Mouse (Mus musculus) retina, postnatal 7 days (tissue): ENCODE measurements around the gene Hmx2.
A peak's percentile ranks its signal among the peaks of the same experiment; 100 is the strongest.

ENCODE experiments used
- DNase-seq: peaks from one replicate; pipeline ENCODE4 v3.0.0-alpha.2; 2012; ENCODE audit warnings: low read depth, low spot score

Hmx2 gene

DNA sequence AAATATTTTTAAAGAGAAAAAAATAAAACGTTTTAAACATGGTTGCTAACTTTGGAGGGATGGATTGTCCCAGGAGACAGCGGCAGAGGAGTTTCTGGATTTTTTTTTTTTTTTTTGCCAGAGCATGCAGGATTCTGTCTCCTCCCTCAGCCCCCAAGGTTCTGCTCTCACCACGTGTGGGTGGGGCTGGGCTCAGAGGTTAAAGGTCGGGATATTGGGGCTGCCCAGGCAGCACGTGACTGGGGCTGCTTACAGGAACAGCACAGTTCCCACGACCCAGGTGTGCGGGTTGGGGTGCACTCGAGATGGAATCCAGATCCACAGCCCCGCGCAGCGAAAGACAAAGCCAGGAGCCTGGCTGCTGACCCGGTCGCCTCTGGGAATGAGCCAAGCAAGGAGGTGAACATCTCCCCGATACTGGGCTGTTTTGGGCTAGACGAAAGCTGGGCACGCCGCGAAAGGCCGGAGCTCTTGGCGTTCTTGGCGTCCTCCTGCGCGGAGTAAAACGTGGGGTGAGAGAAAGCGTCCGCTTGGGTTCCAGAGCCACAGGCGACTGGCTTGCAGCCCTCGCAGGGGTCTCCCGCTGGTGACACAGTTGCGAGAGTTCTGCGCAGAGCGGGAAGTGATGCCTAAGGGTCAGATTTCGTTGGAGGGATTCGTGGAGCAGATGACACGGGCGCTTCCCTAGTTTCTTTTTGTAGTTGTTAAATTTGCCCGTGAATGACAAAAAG, 8.1 kb downstream of the Hmx2 start:
- no peak for DNase-seq

DNA sequence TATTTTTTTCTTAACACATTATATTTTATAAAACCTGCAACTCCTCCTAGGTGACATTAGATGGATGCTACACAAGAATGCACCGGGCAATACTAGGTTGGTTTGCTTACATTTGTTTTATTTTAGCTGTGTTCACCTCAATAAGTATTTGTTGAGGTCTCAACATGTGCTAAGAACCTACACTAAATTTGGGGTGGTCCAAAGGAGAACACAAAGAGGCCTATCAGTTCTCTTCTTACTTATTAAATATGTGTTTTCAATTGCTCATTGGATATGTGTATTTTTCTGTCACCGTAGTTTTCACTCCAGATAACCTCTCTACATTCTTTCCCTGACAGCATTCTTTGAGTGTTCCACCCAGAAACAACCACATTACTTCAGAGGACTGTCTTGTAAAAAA, 9.2 kb downstream of the Hmx2 start:
- DNase-seq = no peak

GRCm38 (mm10) chr7:131559986-131560696, 11.6 kb downstream of the Hmx2 start, which contains the start of gene Bub3:
Gene Bub3 (plus strand): TSS chr7:131560222.
- DNase-seq = peak; percentile 91

GRCm38 (mm10) chr7:131560697-131561042, 12.1 kb downstream of the Hmx2 start:
- DNase-seq = no peak

GRCm38 (mm10) chr7:131575246-131575645, 26.7 kb downstream of the Hmx2 start:
- DNase-seq = no peak

DNA sequence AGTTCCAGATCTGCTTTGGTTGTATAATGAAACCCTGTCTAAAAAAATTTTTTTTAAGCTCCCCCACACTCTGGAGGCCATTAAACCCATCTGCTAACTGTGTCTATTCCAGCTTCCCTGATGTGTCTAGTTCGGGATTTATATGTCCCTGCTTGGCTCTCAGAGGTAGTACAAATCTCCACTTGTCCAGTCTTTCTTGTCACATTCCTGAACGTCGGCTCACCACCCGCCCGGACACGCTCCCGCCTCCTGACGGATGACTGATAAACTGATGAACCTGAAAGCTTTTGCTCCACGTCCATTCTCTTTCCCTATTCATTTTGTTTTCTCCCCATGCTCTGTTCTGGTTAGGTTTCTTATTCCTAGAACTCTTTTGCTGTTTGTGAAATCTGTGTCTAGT, 33.6 kb downstream of the Hmx2 start:
- no peak for DNase-seq

DNA sequence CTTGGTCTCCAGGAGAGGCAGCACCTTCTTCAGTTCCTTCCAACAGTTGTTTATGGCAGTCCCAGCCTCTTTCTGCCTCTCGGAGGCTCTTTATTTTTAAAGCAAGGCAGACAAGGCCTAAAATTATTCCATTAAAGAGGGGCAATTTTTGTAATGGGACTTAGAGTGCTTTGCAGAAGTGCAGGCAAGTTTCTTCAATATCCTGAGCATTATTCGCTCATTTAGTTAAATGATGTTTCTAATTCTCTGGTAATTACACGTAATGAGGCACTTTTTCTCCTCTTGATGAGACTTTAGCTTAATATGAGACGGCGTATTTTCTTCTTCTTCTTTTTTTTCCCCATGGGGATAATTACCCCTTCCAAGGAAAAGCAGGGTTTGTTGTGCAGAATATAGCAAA, 37.0 kb downstream of the Hmx2 start:
- no peak for DNase-seq

DNA sequence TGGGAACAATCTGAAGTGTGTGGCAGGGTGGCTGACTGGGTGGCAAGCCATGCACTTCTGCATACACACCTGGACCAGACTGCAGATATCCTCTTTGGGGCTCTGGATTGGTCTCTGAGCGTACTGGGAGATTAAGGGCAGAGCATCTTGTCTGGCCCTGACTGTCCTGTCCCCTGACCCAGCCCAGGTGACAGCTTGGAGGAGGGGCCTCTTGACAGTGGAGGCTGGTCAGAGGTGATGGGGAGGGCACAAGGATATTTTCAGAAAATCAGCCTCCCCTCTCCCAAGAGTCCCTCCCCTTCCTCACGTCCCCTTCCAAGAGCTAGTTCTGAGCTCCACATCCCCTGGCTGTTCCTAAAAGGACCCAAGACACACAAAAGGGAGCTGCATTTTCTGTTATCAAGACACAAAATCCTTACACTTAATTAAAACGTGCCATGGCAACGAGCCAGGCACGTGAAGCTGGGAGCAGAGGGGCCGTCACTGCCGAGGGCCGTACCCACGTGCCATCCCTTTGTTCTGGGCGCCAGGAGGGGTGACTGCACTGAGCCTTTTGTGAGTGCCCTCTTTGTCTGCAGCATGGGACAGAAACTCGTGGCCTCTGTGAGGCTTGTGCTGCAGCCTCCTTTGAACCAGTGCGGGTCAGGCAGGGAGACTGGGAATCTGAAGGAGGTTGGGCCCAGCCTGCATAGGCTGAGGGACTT, 49.4 kb downstream of the Hmx2 start:
- no peak for DNase-seq

- DNase-seq = peak; percentile 21
These were observed 49.9 kb downstream of the Hmx2 start for GRCm38 (mm10) chr7:131598483-131598824.

DNA sequence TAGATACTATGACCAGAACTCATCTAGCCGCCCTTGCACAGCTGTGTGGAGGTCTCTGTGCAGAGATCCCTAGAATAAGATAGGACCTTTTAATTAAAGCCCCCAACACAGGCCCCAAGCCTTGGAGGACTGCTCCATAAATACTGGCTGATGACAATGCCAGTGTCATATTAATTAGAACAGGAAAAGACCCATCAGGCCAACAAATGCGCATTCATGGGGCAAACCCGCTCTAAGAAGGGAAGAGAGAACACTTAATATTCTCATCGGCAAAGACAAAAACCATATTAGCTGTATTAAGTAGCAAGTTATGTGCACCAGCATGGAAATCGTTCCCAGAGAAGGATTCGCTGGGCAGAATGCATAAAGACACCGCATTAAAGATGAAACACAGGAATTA, 53.5 kb downstream of the Hmx2 start:
- no peak for DNase-seq

GRCm38 (mm10) chr7:131603186-131603585, 54.6 kb downstream of the Hmx2 start:
- no peak for DNase-seq

DNA sequence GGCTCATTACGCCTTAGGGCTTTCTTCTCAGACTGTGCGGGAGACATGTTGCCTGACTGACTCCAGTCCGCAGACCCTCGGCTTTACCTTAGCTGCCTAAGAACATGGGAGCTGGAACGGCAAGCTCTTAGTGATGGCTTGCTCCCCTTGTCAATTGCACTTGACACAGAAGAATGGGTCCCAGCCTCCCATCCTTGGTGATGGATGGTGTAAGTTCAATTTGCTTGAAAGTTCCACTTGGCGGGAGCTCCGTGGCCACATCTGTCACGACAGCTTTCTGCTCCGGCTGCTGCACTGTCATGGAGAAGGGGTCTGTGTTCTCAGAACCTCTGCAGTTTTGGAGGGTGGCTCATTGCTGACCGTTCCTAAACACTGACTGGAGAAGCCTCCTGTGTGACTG, 56.4 kb downstream of the Hmx2 start:
- DNase-seq = no peak

- DNase-seq = no peak
These were observed 56.9 kb downstream of the Hmx2 start for GRCm38 (mm10) chr7:131605481-131605880.
